16 mouse cellular contexts compared by ENCODE assay signal in genomic region chr7:120034566-120034965, GRCm38 (mm10).
DNase-seq lines count a peak whose midpoint lies in the region; ATAC-seq and TF ChIP-seq lines count a peak whose summit lies in the region.
"Had no signal": no experiment of that assay in that cellular context is flagged by ENCODE, and none has a peak within 500 bp of the region (broad histone marks: within the 10 kb centered on the region; RNA-seq: fewer than 3 reads in every experiment).

No protein-coding gene starts in this region.

- 95% methylated on average over 1 of the region's 1 CpGs for WGBS in forebrain, embryonic 14.5 days
- WGBS in forebrain, embryonic 13.5 days: 95% methylated on average over 1 of the region's 1 CpGs

- intact Hi-C loops in left cerebral cortex, adult 2 months (cut with DNase I): no loop called here

- DNase-seq in forebrain, embryonic 14.5 days (ENCODE audit: low spot score): peak; percentile 6
- no peak for DNase-seq in left cerebral cortex, adult 2 months (ENCODE audit: extremely low spot score in 1 of 2, low spot score in 2 of 2)
- no peak for DNase-seq in left cerebral cortex, adult 8-10 months (ENCODE audit: low spot score in 2 of 2)
- DNase-seq in right cerebral cortex, postnatal 14 days: peak; percentile 8
- no peak for DNase-seq in right cerebral cortex, postnatal 4 days
- no peak for DNase-seq in gastrocnemius, postnatal 25 days
- DNase-seq: adrenal gland, postnatal 14 days; cerebellum, postnatal 10 days; heart, adult 18-20 months; kidney, adult 8-10 months; liver, embryonic 13.5 days had no signal

- H3K27me3 ChIP-seq in forebrain, embryonic 14.5 days (replicated peaks; ENCODE audit: control insufficient read depth, insufficient read depth, low read length): no peaks in the 10 kb centered on the region
- no peaks in the 10 kb centered on the region for H3K27me3 ChIP-seq in forebrain, embryonic 13.5 days
- H3K27me3 ChIP-seq: heart, embryonic 15.5 days; liver, embryonic 13.5 days had no signal

- no peak overlapping the region for H3K27ac ChIP-seq in forebrain, embryonic 14.5 days (ENCODE audit: low read depth, low read length)
- H3K27ac ChIP-seq in forebrain, embryonic 13.5 days: no peak overlapping the region
- peak overlapping the region; percentile 8; the same call in 1 of the 2 replicates for H3K27ac ChIP-seq in left cerebral cortex, adult 2 months
- H3K27ac ChIP-seq: embryonic facial prominence, embryonic 10.5 days; heart, embryonic 15.5 days; liver, embryonic 13.5 days had no signal

- H3K9ac ChIP-seq in forebrain, embryonic 14.5 days (ENCODE audit: low read length): no peak overlapping the region
- H3K9ac ChIP-seq in forebrain, embryonic 13.5 days: no peak overlapping the region
- H3K9ac ChIP-seq: heart, embryonic 15.5 days; liver, embryonic 13.5 days had no signal

- TF ChIP-seq CTCF in left cerebral cortex, adult 2 months (IDR thresholded peaks at IDR 0.05): no peak

- H3K4me3 ChIP-seq in forebrain, embryonic 14.5 days (ENCODE audit: low read depth, low read length): no peak overlapping the region
- no peak overlapping the region for H3K4me3 ChIP-seq in forebrain, embryonic 13.5 days
- no peak overlapping the region for H3K4me3 ChIP-seq in left cerebral cortex, adult 2 months
- H3K4me3 ChIP-seq: embryonic facial prominence, embryonic 10.5 days; erythroblast, embryonic 14.5 days; heart, embryonic 15.5 days; liver, embryonic 13.5 days had no signal

- H3K36me3 ChIP-seq in forebrain, embryonic 14.5 days (ENCODE audit: control insufficient read depth, insufficient read depth, low read length): no peaks in the 10 kb centered on the region
- H3K36me3 ChIP-seq in forebrain, embryonic 13.5 days (ENCODE audit: poor library complexity, severe bottlenecking): no peaks in the 10 kb centered on the region
- H3K36me3 ChIP-seq: embryonic facial prominence, embryonic 10.5 days; heart, embryonic 15.5 days; liver, embryonic 13.5 days had no signal

- H3K4me2 ChIP-seq in forebrain, embryonic 14.5 days (ENCODE audit: low read length): no peak overlapping the region
- no peak overlapping the region for H3K4me2 ChIP-seq in forebrain, embryonic 13.5 days
- H3K4me2 ChIP-seq: heart, embryonic 15.5 days; liver, embryonic 13.5 days had no signal

- no peaks in the 10 kb centered on the region for H3K9me3 ChIP-seq in forebrain, embryonic 14.5 days (replicated peaks; ENCODE audit: control insufficient read depth, low read length)
- H3K9me3 ChIP-seq in forebrain, embryonic 13.5 days (replicated peaks): no peaks in the 10 kb centered on the region
- H3K9me3 ChIP-seq: embryonic facial prominence, embryonic 10.5 days; heart, embryonic 15.5 days; liver, embryonic 13.5 days had no signal

- no peaks in the 10 kb centered on the region for H3K4me1 ChIP-seq in forebrain, embryonic 14.5 days (ENCODE audit: control insufficient read depth, insufficient read depth, low read length)
- H3K4me1 ChIP-seq in forebrain, embryonic 13.5 days: no peaks in the 10 kb centered on the region
- H3K4me1 ChIP-seq: embryonic facial prominence, embryonic 10.5 days; liver, embryonic 13.5 days had no signal

- no peak for ATAC-seq in forebrain, embryonic 14.5 days
- no peak for ATAC-seq in forebrain, embryonic 13.5 days
- no peak for ATAC-seq in monocyte, adult 5-6 weeks (replicated peaks; ENCODE audit: insufficient number of reproducible peaks, low FRiP score, low TSS enrichment, poor library complexity, severe bottlenecking)

Comparison
In these comparisons a context has a peak if more than half of its experiments do, and no peak if none do; other contexts are left out.
1. DNase-seq: peak in forebrain, embryonic 14.5 days (single experiment) and right cerebral cortex, postnatal 14 days (single experiment); none in left cerebral cortex, adult 2 months (0 of 2), left cerebral cortex, adult 8-10 months (0 of 2), right cerebral cortex, postnatal 4 days (single experiment) and gastrocnemius, postnatal 25 days (single experiment).